Mouse (Mus musculus) lung, adult 2 months (tissue): Measurements from ENCODE around the gene Fam120c.

Experiments
- CTCF ChIP-seq: fragments of 200-500 bp; IDR thresholded peaks from 2 replicates; pipeline ENCODE4 v1.5.1; 2011; ENCODE audit warnings: mild to moderate bottlenecking, low read length, control low read depth; ENCODE audit not compliant: insufficient read depth
- POLR2A ChIP-seq: fragments of 200-500 bp; IDR thresholded peaks from 2 replicates; pipeline ENCODE4 v1.6.1; 2011; ENCODE audit warnings: low read depth, mild to moderate bottlenecking, control low read depth, low read length, borderline replicate concordance; ENCODE audit errors: extremely low read depth

DNA sequence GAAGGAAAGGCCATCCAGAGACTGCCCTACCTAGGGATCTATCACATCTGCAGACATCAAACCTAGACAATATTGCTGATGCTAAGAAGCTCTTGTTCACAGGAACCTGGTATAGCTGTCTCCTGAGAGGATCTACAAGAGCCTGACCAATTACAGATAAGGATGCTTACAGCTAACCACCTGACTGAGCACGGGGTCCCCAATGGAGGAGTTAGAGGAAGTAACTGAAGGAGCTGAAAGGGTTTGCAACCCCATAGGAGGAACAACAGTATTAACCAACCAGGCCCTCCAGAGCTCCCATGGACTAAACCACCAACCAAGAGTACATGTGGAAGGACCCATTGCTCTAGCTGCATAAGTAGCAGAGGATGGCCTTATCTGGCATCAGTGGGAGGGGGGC is 76.8 kb downstream of the Fam120c start:
- TF ChIP-seq CTCF: no peak
- TF ChIP-seq POLR2A: no peak
